23 mouse cellular contexts compared by ENCODE assay signal in the genomic region with DNA sequence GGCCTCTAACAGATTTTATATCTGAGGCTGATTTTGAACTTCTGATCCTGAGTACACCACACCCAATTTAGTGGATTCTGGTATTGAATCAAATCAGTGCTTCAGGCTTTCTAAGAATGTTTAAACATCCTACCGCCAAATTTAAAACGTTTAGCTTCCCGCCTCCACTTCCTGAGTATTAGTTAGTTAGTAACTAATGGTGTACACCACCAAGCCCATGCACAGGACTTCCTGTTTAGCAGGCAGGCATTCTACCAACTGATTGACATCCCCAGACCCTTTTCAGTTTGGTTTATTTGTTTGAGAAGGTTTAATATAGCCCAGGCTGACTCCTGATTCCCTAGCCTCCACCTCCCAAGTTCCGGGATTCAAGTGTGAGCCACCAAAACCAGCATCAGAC.
"Had no signal": no experiment of that assay in that cellular context is flagged by ENCODE, and none has a peak within 500 bp of the region (broad histone marks: within the 10 kb centered on the region; RNA-seq: fewer than 3 reads in every experiment).

No protein-coding gene starts in this region.

- H3K9me3 ChIP-seq: limb, embryonic 10.5 days; limb, embryonic 13.5 days; liver, embryonic 12.5 days; liver, embryonic 15.5 days; lung, embryonic 15.5 days; megakaryocyte, embryonic 14.5 days; neural tube, embryonic 12.5 days; neural tube, embryonic 15.5 days had no signal

- H3K36me3 ChIP-seq: limb, embryonic 13.5 days; liver, embryonic 15.5 days; lung, embryonic 15.5 days; neural tube, embryonic 12.5 days; neural tube, embryonic 15.5 days had no signal

- DNase-seq: kidney, adult 18-20 months; kidney, adult 9 months; kidney, postnatal 25 days; layer of hippocampus, adult 9-11 months; liver; lung, adult 18-20 months; lung, postnatal 10 days; lung, postnatal 36 days; midbrain, embryonic 14.5 days; retina, postnatal 1 day; right cerebral cortex, postnatal 25 days; thymus, postnatal 25 days had no signal

- H3K4me3 ChIP-seq: layer of hippocampus, adult 2 months; limb, embryonic 10.5 days; limb, embryonic 13.5 days; liver, embryonic 12.5 days; liver, embryonic 15.5 days; lung, embryonic 15.5 days; megakaryocyte, embryonic 14.5 days; midbrain, embryonic 10.5 days; neural tube, embryonic 12.5 days; neural tube, embryonic 15.5 days had no signal

- H3K27me3 ChIP-seq: limb, embryonic 13.5 days; liver, embryonic 12.5 days; liver, embryonic 15.5 days; lung, embryonic 15.5 days; megakaryocyte, embryonic 14.5 days; neural tube, embryonic 12.5 days; neural tube, embryonic 15.5 days had no signal

- ATAC-seq: liver, embryonic 12.5 days had no signal

- H3K27ac ChIP-seq: kidney, postnatal 0 days; layer of hippocampus, adult 2 months; limb, embryonic 10.5 days; limb, embryonic 13.5 days; liver, embryonic 12.5 days; liver, embryonic 15.5 days; lung, embryonic 15.5 days; midbrain, embryonic 10.5 days; neural tube, embryonic 12.5 days; neural tube, embryonic 15.5 days had no signal

- H3K4me2 ChIP-seq: limb, embryonic 13.5 days; liver, embryonic 12.5 days; liver, embryonic 15.5 days; lung, embryonic 15.5 days; neural tube, embryonic 12.5 days; neural tube, embryonic 15.5 days had no signal

- H3K9ac ChIP-seq: limb, embryonic 13.5 days; liver, embryonic 12.5 days; liver, embryonic 15.5 days; lung, embryonic 15.5 days; neural tube, embryonic 12.5 days; neural tube, embryonic 15.5 days had no signal
